Mouse (Mus musculus) yolk sac, embryonic 10.5 days (tissue): ENCODE measurements around the gene Gps2.
"Not testable (repeated sequence)": the region's sequence is repeated elsewhere in the genome, so short reads cannot be mapped to it uniquely, and the experiment has no call there.

Experiments
- DNase-seq: peaks from one replicate; pipeline ENCODE4 v3.0.0-alpha.2; 2017; ENCODE audit warnings: low spot score

Gene Gps2

GRCm38 (mm10) chr11:69936714-69937347 lies 23.1 kb downstream of the Gps2 start:
- no peak for DNase-seq

GRCm38 (mm10) chr11:69937385-69937784 lies 23.7 kb downstream of the Gps2 start:
- DNase-seq = no peak

GRCm38 (mm10) chr11:69937834-69938233 lies 24.1 kb downstream of the Gps2 start:
- DNase-seq = no peak

DNA sequence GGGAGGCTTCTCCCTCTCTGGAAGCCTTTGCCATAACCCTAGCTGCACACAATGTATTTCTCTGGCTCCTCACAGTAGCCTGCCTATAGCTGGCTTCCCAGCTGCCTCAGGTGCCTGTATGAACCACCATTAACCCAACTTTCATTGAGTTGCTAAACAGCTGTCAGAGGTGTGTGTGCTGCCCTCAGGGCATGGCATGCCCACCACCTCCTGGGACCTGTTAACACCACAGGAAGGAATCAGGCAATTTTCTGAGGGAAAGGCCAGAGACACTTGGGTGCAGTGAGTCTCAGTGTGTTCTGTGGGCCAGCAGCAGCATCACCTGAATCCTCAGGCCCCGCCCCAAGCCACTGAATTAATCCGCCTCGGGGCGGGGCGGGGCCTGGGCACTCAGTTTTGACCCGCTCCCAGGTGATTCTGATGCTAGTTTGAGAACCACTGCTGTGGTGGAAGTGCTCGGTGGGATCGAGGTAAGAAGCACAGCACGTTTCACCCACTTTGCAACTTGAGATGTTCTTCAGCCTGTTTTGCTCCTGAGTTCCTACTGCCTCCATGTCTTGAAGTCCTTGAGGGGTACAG lies 24.8 kb downstream of the Gps2 start:
- no peak for DNase-seq

GRCm38 (mm10) chr11:69939181-69939580 lies 25.5 kb downstream of the Gps2 start:
- DNase-seq = no peak

- DNase-seq = no peak
Measured at GRCm38 (mm10) chr11:69939731-69940130, 26.0 kb downstream of the Gps2 start.

DNA sequence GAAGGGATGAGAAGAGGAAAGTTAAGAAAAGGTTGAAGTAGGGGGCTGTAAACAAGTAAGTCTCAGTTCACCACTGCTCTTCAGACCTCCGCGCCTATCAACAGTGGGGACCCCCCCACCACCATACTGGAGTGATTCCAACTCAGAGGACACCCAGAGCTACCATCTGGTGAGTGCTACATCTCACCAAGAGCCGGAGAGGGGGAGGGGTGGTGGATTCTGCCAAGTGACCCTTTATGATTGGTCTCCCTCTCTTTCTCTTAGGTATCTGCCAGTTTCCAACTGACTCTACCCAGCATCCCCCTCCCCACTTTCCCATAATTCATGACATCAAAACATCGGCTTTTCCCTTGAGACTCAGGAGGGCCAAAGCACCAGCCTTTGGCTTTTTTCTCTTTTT lies 27.3 kb downstream of the Gps2 start:
- DNase-seq = no peak

GRCm38 (mm10) chr11:69945216-69945615 lies 31.5 kb downstream of the Gps2 start:
- DNase-seq = no peak

DNA sequence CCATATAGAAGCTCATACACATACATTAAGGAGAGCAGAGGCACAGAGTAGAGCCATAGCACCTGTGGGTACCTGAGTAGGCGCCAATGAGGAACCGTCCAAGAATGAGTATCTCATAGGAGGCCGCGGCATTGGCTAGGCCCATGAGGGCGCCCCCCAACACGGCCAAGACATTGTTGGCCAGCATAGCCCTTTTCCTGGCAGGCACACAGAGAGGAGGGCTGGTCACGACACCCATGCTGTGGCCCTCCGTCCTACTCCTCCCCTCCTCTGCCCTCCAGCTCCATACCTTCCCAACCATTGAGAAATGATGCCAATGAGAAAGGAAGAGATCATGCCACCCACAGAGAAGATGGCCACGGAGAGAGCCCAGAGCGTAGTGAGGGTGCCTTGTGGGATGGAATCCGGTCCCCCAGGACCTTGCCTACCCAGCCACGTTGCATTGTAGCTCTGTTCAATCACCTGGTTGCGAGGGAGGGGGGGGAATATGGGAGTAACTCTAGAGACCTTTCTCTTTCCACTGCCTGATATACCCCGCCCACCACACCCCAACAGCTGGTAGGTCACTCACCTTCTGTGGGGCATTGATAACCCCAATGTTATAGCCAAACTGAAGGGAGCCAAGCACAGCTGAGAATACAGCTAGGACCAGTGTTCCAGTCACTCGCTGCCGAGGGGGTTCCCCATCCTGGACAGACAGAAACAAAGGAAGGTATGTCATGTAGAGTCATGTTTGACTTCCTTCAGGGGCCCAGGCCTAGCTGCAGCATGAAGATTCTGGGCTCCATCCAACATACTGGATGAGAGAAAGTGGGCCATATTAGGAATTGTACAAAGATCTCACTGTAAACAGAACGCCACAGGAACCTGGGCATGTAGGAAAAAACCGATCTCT lies 32.6 kb downstream of the Gps2 start:
- no peak for DNase-seq

DNA sequence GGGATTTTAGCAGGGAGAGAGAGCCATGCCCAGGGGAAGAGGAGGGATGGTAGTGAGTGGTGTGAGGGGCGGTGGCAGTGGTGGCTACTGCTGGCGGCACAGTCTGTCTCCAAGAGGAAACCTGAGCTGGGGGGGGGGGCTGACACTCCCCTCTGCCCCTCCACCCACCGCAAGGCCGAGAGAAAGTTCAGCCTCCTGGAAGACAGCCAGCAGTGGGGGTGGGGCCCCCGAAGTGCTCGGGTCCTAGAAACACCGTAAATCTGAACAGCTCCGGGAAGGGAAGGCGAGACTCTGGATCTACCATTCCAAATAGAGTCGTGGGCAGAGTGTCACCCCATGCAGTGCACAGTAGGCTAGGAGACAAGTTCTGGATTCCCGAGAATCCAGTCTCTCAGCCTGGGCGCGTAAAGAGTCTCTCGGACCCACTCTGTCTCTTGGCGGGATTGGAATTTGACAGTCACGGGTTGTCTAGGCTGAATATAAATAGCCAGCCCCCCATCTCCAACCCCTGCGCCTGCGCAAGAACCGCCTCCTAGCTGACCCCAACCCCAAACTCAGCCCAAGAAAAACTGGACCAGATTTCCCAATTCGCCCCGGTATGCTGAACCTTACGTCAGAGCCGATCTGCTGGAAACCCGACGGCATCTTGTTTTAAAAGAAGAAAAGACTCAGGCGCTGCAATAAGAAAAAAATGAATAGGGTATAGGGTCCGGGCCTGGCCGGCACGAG lies 33.8 kb downstream of the Gps2 start:
- no peak for DNase-seq

DNA sequence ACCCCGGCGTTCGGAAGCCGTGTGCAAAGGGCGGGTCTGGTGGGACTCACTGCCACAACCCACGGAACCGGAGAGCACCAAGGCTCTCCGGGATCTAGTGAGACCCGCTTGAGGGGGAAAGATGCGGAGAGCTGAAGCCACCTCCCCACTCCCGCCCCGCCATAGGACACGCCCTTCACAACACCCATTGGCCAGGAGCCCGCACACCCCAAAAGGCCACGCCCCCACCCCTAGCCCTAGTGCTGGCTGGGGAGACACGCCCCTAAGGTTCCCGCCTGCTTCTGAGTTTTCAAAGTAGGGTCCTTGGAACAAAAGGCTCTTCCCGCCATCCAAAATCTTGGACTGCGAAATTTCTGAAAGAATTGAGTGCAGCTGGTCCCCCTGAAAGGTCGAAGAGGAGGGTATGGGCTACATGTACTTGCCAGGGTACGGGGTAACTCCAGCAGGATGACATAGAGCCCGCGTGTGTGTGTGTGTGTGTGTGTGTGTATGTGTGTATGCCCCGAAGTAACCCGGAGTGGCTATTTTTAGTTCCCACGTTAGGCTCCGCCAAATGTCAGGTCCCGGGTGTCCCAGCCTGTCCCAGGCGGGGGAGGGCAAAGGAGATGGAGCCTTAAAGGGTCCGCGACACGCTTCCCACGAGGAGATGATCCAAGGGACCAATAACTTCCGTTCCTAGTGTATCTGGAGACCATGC lies 34.5 kb downstream of the Gps2 start, which contains the start of gene Slc2a4:
Slc2a4 (minus strand) TSS at position 123 of the 697 bp plus-strand sequence.
- peak; percentile 93 for DNase-seq

DNA sequence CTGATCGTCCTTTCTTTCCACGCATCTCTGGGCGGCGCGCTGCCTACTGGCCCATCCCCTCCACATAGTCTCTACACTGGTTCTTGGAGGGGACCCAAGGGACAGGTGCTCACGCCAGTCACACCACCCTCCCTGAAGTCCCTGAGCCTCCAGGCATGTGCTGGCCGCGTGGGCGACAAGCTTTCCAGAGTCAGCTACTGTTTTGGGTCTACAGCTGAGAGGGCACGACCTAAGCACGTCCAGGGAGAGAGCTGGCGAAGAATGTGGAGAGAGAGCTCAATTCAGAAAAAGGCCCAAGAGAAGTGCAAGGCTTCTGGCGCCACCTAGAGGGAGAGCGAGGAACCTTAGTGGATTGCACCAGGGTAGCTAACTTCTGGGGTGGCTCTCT lies 35.1 kb downstream of the Gps2 start:
- peak; percentile 81 for DNase-seq

GRCm38 (mm10) chr11:69950807-69951459 lies 37.2 kb downstream of the Gps2 start:
- DNase-seq = no peak

GRCm38 (mm10) chr11:69952274-69952673 lies 38.6 kb downstream of the Gps2 start:
- DNase-seq = no peak

DNA sequence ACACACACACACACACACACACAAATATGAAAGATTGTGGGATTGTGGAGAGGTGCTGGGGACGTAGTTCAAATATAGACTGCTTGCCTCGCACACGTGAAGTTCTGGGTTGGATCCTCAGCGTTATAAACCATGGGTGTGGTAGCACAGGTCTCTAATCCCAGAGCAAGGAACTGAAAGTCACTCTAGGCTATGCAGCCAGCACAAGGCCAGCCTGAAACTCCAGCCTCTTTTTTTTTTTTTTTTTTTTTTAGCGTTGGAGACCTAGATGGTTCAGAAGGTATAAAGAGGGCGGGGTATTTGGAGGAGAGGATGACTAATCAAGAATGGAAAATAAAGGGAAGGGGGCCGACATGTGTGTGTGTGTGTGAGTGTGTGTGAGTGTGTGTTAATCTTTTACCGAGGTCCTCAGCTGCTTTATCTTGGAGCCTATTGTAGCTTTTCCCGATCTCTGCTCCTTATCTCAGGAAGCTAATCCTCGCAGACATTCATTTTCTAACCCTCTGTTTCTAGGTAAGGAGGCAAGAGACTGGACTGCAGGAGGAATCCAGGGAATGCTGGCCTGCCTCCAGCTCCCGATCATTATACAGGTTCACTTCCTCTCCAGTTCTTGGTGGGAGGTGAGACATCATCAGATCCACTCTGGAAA lies 39.7 kb downstream of the Gps2 start:
- DNase-seq = peak; percentile 64

DNA sequence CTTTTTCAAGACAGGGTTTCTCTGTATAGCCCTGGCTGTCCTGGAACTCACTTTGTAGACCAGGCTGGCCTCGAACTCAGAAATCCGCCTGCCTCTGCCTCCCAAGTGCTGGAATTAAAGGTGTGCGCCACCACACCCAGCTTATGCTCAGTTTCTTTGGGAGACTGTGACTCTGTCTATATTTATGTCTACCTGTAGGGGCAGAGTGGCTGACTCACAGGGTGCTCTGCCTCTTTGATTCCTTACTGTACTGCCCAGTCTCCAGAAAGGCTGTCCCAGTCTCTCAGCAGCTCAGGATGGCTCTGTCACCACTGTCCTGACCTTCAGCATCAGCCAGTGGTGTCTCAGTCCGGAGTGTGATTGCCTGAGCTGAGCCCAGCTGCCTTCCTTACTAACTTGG lies 41.9 kb downstream of the Gps2 start:
- DNase-seq = not testable (repeated sequence)

DNA sequence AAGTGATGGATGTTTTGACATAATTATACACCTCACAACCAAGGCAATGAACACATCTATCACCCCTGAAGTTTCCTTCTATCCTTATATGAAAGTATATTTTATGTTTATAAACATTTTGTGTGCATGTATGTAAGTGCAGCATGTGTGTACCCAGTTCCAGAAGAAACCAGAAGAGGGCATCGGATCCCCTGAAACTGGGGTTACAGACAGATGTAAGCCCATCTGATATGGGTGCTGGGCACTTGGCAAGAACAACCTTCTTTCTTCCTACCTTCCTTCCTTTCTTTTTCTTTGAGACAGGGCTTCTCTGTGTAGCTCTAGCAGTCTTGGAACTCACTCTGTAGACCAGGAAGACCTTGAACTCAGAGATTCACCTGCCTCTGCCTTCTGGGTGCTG lies 42.5 kb downstream of the Gps2 start:
- DNase-seq = no peak

GRCm38 (mm10) chr11:69960616-69961015 lies 46.9 kb downstream of the Gps2 start:
- DNase-seq = no peak

DNA sequence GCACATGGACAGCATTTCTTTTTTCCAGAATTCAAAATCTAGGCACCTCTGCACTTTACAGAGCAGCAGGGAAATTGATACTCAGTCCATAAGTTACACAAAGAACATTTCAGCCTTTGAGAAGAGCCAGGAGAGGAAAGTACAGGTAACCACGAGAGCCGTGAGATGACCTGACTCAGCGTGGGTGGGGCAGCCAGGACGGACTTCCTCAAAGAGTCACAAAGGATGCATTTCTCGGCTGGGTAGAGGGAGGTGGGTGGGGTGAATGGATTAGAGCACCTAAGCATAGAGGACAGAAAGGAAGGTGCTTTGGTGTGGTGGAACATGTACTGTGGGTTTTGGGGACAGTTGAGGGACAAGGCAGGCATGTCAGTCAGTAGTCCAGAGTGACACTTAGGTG lies 48.2 kb downstream of the Gps2 start:
- DNase-seq = no peak

DNA sequence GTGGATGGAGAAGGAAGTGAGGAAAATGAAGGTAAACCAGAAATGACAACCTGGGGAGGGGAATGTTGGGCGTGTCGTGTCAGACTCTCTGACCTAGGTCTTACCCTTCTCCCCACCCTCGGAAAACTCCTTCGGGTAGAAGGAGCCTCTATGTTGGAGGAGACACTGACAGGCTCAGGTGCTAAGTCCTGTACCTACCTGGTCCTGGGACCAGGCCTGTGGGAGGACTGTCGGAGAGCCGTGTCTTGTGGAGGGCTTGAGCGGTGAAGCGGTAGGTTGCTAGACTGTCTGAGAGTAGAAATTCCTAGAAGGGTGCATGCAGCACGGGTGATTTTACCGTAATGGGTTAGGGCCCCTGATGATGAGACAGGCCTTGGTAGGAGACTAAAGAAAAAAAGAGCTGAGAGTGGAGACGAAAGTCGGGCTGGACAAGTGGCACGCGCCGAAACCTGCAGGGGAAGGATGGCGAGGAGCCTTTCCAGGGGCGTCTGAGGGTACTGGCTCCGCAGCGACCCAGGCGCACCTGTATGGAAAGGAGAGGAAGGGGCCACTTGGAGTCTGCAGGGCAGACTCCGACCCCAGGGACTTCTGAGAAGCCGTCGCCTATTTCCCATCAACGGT lies 51.1 kb downstream of the Gps2 start, which contains the start of gene Cldn7:
Cldn7 (plus strand) TSS at position 130 of the 621 bp plus-strand sequence.
- DNase-seq = no peak
